Mouse (Mus musculus) erythroblast, embryonic 14.5 days (primary cell): Measurements from ENCODE around the gene Rpl36al.

Experiments used
- GATA1 ChIP-seq: IDR thresholded peaks from 2 replicates; pipeline ENCODE4 v1.6.1; 2012; ENCODE audit warnings: low read length, inconsistent platforms, mixed read lengths
- TAL1 ChIP-seq: IDR thresholded peaks from 3 replicates; pipeline ENCODE4 v1.6.1; 2012; ENCODE audit warnings: low read length, inconsistent platforms, mixed read lengths

DNA sequence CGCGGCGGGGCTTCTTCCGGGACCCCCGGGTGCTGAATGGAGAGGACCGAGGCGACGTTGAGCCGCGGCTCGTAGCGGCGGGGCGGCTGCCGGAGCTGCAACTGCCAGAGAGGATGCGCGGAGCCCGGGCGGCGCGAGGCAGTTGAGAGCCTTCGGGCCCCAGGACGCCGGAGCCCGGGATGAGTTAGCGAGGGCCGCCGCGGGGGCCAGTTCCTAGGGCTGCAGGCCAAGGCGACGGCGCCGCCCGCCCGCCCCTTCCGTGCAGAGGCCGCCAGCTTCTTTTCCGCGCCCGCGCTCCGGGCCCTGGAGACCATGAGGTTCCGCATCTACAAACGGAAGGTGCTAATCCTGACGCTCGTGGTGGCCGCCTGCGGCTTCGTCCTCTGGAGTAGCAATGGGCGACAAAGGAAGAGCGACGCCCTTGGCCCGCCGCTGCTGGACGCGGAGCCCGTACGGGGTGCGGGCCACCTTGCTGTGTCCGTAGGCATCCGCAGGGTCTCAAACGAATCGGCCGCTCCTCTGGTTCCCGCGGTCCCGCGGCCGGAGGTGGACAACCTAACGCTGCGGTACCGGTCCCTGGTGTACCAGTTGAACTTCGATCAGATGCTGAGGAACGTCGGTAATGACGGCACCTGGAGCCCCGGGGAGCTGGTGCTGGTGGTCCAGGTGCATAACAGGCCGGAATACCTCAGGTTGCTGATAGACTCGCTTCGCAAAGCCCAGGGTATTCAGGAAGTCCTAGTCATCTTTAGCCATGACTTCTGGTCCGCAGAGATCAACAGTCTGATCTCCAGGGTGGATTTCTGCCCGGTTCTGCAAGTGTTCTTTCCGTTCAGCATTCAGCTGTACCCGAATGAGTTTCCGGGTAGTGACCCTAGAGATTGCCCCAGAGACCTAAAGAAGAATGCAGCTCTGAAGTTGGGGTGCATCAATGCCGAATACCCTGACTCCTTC, 736 bp upstream of the Rpl36al start:
- TF ChIP-seq GATA1: no peak; the same call in 1 of the 2 replicates
- no peak for TF ChIP-seq TAL1
